Mouse (Mus musculus) heart, adult 2 months (tissue): ENCODE results near the gene Ttc33.

ENCODE experiments used
- CTCF ChIP-seq: fragments of 200-600 bp; IDR thresholded peaks from 2 replicates; pipeline ENCODE4 v1.8.1; 2022; ENCODE audit warnings: antibody characterized with exemption, mild to moderate bottlenecking, moderate library complexity
- EP300 ChIP-seq: fragments of 200-500 bp; IDR thresholded peaks from 2 replicates; pipeline ENCODE4 v1.6.1; 2011; ENCODE audit warnings: low read depth, low read length, control low read depth; ENCODE audit not compliant: insufficient read depth
- POLR2A ChIP-seq: fragments of 200-500 bp; IDR thresholded peaks from 2 replicates; pipeline ENCODE4 v1.6.1; 2011; ENCODE audit warnings: mild to moderate bottlenecking, low read depth, low read length, control low read depth; ENCODE audit not compliant: insufficient read depth

DNA sequence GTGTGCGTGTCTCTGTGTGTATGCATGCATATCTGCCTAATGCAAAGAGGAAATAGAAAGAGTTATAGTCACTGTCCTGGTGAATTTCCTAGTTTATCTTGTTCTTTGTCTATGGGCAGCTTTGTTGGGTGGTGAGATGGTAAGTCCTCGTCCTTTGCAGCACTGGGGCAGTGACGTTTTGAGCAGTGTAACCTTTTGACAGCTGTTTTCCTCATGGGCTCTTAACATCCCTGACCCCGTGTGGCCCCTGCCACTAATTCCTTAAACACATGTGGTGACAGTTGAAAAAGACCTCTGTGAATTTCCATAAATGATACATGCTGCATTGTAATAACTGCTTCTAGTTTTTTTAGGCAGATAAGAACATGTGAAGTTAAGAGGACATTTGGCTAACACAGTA lies 11.4 kb downstream of the Ttc33 start:
- TF ChIP-seq CTCF (no peak), POLR2A (no peak), EP300 (0 out of 2 replicates have a peak, but pooled peaks have one; percentile 35)
